Mouse (Mus musculus) stomach, postnatal 0 days (tissue): Measurements from ENCODE around the gene Il23r.

Experiments used
- CTCF ChIP-seq: IDR thresholded peaks from 2 replicates; pipeline ENCODE4 v1.5.1; 2016; ENCODE audit warnings: antibody characterized with exemption, low read depth, mild to moderate bottlenecking, moderate library complexity
- EP300 ChIP-seq: optimal IDR thresholded peaks from 2 replicates; pipeline ENCODE3; 2016; ENCODE audit warnings: antibody characterized with exemption

- TF ChIP-seq EP300, result peak; percentile 9
- TF ChIP-seq CTCF, result peak; percentile 37
Measured at GRCm38 (mm10) chr6:67531822-67532162, 40.1 kb upstream of the Il23r start.
